Mouse (Mus musculus) myocyte (in vitro differentiated cells): Measurements from ENCODE around the gene Sez6l.

ENCODE experiments used
- CEBPB ChIP-seq: IDR thresholded peaks from 2 replicates; pipeline ENCODE4 v1.6.1; 2011; ENCODE audit warnings: mild to moderate bottlenecking, moderate library complexity; ENCODE audit not compliant: poor library complexity, insufficient read depth, severe bottlenecking
- E2F4 ChIP-seq: IDR thresholded peaks from one replicate; pipeline ENCODE4 v1.6.1; 2011; ENCODE audit warnings: mild to moderate bottlenecking, control low read depth, moderate library complexity; ENCODE audit not compliant: insufficient read depth
- POLR2A ChIP-seq: IDR thresholded peaks from one replicate; pipeline ENCODE4 v1.6.1; 2011; ENCODE audit warnings: low read depth, mild to moderate bottlenecking, control low read depth, moderate library complexity; ENCODE audit not compliant: insufficient read length
- POLR2AphosphoS2 ChIP-seq: IDR thresholded peaks from one replicate; pipeline ENCODE4 v1.6.1; 2011; ENCODE audit warnings: low read depth, control low read depth; ENCODE audit not compliant: insufficient read length
- TCF12 ChIP-seq: IDR thresholded peaks from one replicate; pipeline ENCODE4 v1.6.1; 2011; ENCODE audit warnings: mild to moderate bottlenecking, control low read depth; ENCODE audit not compliant: poor library complexity, insufficient read depth, severe bottlenecking
- TCF3 ChIP-seq: IDR thresholded peaks from one replicate; pipeline ENCODE4 v1.6.1; 2011; ENCODE audit warnings: low read depth, control low read depth; ENCODE audit not compliant: insufficient read length
- USF1 ChIP-seq: IDR thresholded peaks from one replicate; pipeline ENCODE4 v1.6.1; 2011; ENCODE audit warnings: low read depth, mild to moderate bottlenecking, control low read depth, moderate library complexity

- TF ChIP-seq POLR2A (no peak), E2F4 (no peak), POLR2AphosphoS2 (no peak), TCF12 (no peak), USF1 (no peak), TCF3 (no peak), CEBPB (no peak)
Measured at GRCm38 (mm10) chr5:112525271-112525670, 51.7 kb downstream of the Sez6l start.
